Mouse (Mus musculus): ENCODE data around the gene Nrap. TPM values are rescaled to one million over a fixed set of nuclear protein-coding genes. Genes with fewer than 3 reads are reported as not detected.
"Not testable (repeated sequence)": the region's sequence is repeated elsewhere in the genome, so short reads cannot be mapped to it uniquely, and the experiment has no call there.

Gene Nrap
- polyA plus RNA-seq, 1 experiment from 2014 or later = 0.29 TPM

DNA sequence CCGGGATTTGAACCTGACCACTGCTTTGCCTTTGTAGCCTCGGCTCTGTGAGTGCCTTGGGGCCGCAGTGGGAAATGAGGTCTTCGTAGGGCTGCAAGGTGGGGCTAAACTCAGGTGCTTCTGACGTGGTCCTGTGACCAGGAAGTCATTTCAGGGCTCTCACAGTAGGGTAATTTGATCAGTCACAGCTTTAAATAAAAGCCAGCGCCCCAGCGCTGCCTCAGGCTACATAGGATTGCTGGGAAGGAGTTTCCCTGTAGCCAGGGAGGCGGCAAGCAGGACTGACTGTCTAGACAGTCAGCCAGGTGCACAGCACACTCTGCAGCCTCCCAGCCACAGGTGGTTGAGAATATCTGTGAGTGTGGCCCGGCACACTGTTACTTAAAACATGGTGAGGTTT is 29.6 kb upstream of the Nrap start:
- ATAC-seq (ENCODE audit: low FRiP score) = no peak
- H3K4me2 ChIP-seq = no peak overlapping the region
- no peaks in the 10 kb centered on the region for H3K36me3 ChIP-seq (replicated peaks)
- H3K9ac ChIP-seq = no peak overlapping the region
- H3K4me1 ChIP-seq = peaks cover 6% of the 10 kb centered on the region; the same call in 1 of the 2 replicates
- no peaks in the 10 kb centered on the region for H3K9me3 ChIP-seq
- no peak overlapping the region for H3K4me3 ChIP-seq (replicated peaks)
- 65% methylated on average over 9 of the region's 9 CpGs for WGBS
- H3K27me3 ChIP-seq = no peaks in the 10 kb centered on the region
- H3K27ac ChIP-seq = no peak overlapping the region

GRCm38 (mm10) chr19:56418404-56418803 is 28.6 kb upstream of the Nrap start:
- WGBS = 90% methylated on average over 4 of the region's 4 CpGs
- H3K4me2 ChIP-seq = no peak overlapping the region
- no peak for ATAC-seq (ENCODE audit: low FRiP score)
- H3K9ac ChIP-seq = no peak overlapping the region
- H3K4me1 ChIP-seq = peaks cover 3% of the 10 kb centered on the region; the same call in 1 of the 2 replicates
- no peaks in the 10 kb centered on the region for H3K36me3 ChIP-seq (replicated peaks)
- H3K27ac ChIP-seq = no peak overlapping the region
- H3K4me3 ChIP-seq (replicated peaks) = no peak overlapping the region
- no peaks in the 10 kb centered on the region for H3K27me3 ChIP-seq
- H3K9me3 ChIP-seq = no peaks in the 10 kb centered on the region

GRCm38 (mm10) chr19:56409884-56410283 is 20.0 kb upstream of the Nrap start:
- not testable (repeated sequence) for ATAC-seq (ENCODE audit: low FRiP score); H3K27ac ChIP-seq; H3K4me2 ChIP-seq; H3K4me1 ChIP-seq; H3K36me3 ChIP-seq (replicated peaks); H3K27me3 ChIP-seq; H3K9me3 ChIP-seq; H3K4me3 ChIP-seq (replicated peaks); H3K9ac ChIP-seq
- WGBS = 93% methylated on average over 4 of the region's 4 CpGs

DNA sequence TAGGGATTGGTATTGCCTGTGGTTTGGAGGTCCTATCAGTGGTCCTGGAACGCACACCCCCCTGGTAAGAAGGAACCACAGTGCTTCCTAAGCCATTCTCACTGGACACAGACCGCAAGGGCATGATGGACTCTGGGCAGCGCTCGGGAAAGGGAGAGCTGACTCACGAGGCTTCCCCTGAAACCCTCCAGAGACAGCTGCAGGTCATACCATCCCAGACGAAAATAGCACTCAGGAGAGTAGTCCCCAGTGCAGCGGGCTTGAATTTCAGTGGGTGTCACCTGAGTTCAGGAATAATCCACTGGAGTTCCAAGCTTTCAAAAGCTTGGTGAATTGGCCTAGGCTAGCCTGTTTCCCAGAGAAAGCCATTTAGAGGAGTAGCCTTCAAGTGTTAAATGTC is 16.7 kb upstream of the Nrap start:
- Histone ChIP-seq H3K4me2 (no peak overlapping the region), H3K36me3 (replicated peaks) (peaks cover 6% of the 10 kb centered on the region; the same call in 1 of the 2 replicates), H3K27ac (no peak overlapping the region), H3K27me3 (no peaks in the 10 kb centered on the region), H3K9me3 (no peaks in the 10 kb centered on the region), H3K4me1 (no peaks in the 10 kb centered on the region), H3K4me3 (replicated peaks) (no peak overlapping the region), H3K9ac (no peak overlapping the region)
- ATAC-seq (ENCODE audit: low FRiP score) = no peak
- WGBS = 94% methylated on average over 7 of the region's 7 CpGs

- WGBS = 92% methylated on average over 4 of the region's 4 CpGs
- Histone ChIP-seq H3K27me3 (no peaks in the 10 kb centered on the region), H3K4me3 (replicated peaks) (no peak overlapping the region), H3K27ac (no peak overlapping the region), H3K4me2 (no peak overlapping the region), H3K4me1 (no peaks in the 10 kb centered on the region), H3K36me3 (replicated peaks) (peaks cover 6% of the 10 kb centered on the region; the same call in 1 of the 2 replicates), H3K9me3 (no peaks in the 10 kb centered on the region), H3K9ac (no peak overlapping the region)
- no peak for ATAC-seq (ENCODE audit: low FRiP score)
Measured at GRCm38 (mm10) chr19:56405824-56406223, 16.0 kb upstream of the Nrap start.

DNA sequence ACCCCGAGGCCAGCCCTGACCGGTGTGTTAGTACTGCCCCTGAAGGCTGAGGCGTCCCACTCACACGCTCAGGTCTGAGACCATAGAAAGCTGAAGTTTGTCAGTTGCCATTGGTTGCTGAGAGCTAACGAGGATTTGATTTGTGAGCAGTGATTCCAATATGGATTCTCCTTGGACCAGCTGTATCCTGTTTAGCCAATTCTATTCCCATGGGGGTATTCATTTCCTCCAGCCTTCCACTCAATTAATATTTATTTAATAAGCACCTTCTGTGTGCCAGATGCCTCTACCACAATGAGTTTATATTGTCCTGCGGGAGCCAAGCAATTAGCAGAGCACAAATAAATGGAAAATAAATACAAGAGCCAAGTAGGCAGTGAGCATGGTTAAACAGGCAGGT is 12.0 kb upstream of the Nrap start:
- WGBS = 72% methylated on average over 6 of the region's 6 CpGs
- H3K36me3 ChIP-seq (replicated peaks) = no peaks in the 10 kb centered on the region
- peaks cover 5% of the 10 kb centered on the region; the same call in 1 of the 2 replicates for H3K4me1 ChIP-seq
- H3K9ac ChIP-seq = no peak overlapping the region
- ATAC-seq (ENCODE audit: low FRiP score) = no peak
- H3K4me2 ChIP-seq = no peak overlapping the region
- no peak overlapping the region for H3K4me3 ChIP-seq (replicated peaks)
- H3K27me3 ChIP-seq = peaks cover 23% of the 10 kb centered on the region; the same call in 1 of the 2 replicates
- no peaks in the 10 kb centered on the region for H3K9me3 ChIP-seq
- H3K27ac ChIP-seq = no peak overlapping the region

DNA sequence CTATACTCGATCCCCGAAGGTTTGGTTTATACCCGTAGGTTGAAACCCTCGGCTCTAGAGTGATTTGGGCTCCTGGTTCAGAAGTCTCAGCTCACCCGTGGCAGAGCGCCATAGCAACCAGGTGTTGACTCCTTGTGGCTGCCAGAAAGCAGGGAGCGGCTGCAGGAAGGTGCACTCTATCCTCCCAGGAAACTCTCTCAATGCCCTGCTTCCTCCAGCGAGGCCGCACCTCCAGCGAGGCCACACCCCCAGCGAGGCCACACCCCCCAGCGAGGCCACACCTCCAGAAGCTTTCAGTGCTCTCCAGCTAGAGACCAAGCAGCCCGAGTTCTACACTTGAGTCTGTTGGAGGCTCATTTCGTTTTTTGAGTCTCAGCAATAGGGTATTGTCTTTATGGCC is 10.4 kb upstream of the Nrap start:
- ATAC-seq (ENCODE audit: low FRiP score) = no peak
- no peak overlapping the region for H3K9ac ChIP-seq
- no peak overlapping the region for H3K27ac ChIP-seq
- whole genome bisulfite sequencing = 53% methylated on average over 14 of the region's 14 CpGs
- no peaks in the 10 kb centered on the region for H3K9me3 ChIP-seq
- H3K36me3 ChIP-seq (replicated peaks) = no peaks in the 10 kb centered on the region
- peaks cover 11% of the 10 kb centered on the region for H3K4me1 ChIP-seq
- H3K4me3 ChIP-seq (replicated peaks) = no peak overlapping the region
- peaks cover 35% of the 10 kb centered on the region for H3K27me3 ChIP-seq
- H3K4me2 ChIP-seq = no peak overlapping the region

DNA sequence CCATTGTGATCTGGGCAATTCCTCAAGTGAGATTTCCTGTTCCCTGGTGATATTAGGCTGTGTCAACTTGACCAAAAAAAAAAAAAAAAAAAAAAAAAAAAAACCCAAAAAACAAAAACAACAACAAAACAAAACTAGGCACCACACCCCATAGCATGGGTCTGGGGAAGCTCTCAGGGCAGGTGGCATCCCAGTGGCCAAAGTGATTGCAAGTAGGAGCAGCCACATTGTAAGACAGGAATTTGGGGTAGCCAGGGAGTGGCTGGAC is 8.6 kb upstream of the Nrap start:
- Histone ChIP-seq H3K9ac (no peak overlapping the region), H3K4me2 (no peak overlapping the region), H3K4me3 (replicated peaks) (no peak overlapping the region), H3K36me3 (replicated peaks) (no peaks in the 10 kb centered on the region), H3K27ac (no peak overlapping the region), H3K27me3 (peaks cover 51% of the 10 kb centered on the region), H3K9me3 (no peaks in the 10 kb centered on the region), H3K4me1 (peaks cover 11% of the 10 kb centered on the region)
- ATAC-seq (ENCODE audit: low FRiP score) = no peak

DNA sequence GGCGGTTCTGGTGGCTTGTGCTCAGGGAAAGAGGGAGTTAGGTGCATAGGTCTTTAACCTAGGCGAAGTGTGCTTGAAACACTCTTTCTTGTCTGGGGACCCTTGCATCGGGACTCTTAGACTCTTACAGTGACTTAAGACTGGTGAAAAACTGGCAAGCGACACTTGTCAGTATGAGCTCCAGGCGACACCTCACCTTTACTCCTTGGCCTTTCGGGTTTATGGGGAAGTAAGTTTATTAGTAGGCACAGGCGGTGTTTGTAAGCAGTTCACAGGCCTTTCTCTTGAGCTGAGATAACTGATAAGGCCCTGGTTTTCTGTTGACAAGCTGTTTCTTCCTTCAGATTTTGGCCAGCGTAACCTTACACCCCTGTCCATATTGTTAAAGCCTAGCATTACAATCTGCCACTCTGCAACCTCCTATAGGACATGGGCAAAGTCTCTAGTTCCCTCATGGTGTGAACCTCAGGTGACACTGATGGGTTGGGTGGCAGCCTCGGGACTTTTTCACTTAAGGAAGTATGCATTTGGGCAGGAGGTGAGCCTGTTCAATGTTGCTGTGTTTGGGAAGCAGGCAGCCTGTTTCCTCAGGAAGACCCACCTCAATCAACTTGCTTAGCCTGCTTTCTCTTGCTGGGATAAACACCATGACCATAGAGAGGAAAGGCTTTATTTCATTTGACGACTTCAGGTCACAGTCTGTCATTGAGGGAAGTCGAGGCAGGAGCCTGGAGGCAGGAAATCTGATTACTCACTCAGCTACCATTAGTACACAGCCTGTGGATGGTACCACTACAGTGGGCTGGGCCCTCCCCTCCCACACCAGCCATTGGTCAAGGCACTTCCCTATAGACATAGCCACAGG is 8.1 kb upstream of the Nrap start:
- ATAC-seq (ENCODE audit: low FRiP score) = no peak
- Histone ChIP-seq H3K9me3 (no peaks in the 10 kb centered on the region), H3K27me3 (peaks cover 55% of the 10 kb centered on the region), H3K9ac (peak overlapping the region; percentile 69; the same call in 1 of the 2 replicates), H3K4me2 (peak overlapping the region; percentile 97), H3K4me1 (peaks cover 11% of the 10 kb centered on the region), H3K36me3 (replicated peaks) (no peaks in the 10 kb centered on the region), H3K27ac (no peak overlapping the region), H3K4me3 (replicated peaks) (peak overlapping the region; percentile 63)
- WGBS = 70% methylated on average over 11 of the region's 11 CpGs

DNA sequence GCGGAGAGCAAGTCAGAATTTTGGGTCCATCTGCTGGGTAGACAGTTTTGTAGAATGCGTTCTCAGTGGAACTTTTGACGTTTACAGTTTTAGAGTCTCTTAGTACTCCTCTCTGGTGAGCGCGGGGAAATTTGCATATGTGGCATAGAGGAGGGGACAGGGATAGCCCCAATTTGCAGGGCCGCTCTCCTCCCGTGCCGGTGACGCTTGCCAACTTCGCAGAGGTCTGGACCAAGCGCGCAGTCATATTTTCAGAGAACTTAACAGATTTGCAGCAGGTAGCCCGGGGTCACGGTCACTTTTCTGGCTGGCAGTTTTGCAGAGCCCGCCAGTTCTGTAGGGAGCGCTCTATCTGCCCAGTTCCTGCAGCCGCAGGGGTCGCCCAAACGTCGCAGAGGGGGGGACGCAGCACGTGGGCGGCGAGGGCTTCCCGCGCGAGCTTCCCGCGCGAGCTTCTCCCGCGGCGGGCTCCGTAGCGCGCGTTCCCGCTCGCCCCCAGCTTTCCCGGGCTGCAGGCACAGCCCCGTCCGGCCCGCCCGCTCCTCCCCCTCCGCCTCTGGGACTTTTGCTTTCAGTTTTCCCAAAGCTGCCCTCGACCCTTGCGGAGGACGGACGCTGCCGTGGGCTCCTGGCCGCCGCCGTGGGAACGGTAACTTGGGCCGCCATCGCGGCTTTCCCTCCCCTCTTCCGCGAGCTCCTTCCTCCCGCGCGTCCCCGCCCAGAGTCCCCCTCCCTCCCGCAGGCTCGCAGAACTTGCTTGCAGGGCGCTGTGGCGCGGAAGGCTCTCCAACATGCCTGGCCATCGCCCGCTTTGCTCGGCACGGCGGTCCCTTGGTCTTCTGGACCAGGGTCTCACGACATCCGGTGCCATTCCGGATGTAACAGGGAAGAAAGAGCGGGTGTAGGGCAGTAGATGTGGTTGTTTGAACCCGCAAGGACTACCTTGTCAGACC is 7.1 kb upstream of the Nrap start, which contains the start of gene Casp7:
Casp7 (plus strand) TSS at position 461 of the 953 bp plus-strand sequence.
- peak; percentile 49 for ATAC-seq (ENCODE audit: low FRiP score)
- WGBS = 1% methylated on average over 69 of the region's 78 CpGs
- Histone ChIP-seq H3K4me3 (replicated peaks) (peak within 1 kb of the TSS; percentile 63), H3K36me3 (replicated peaks) (no peaks in the 10 kb centered on the region), H3K27ac (peak within 1 kb of the TSS; percentile 69), H3K27me3 (peaks cover 55% of the 10 kb centered on the region), H3K4me1 (peaks cover 11% of the 10 kb centered on the region), H3K9me3 (no peaks in the 10 kb centered on the region), H3K9ac (peak within 1 kb of the TSS; percentile 69), H3K4me2 (peak within 1 kb of the TSS; percentile 97)

GRCm38 (mm10) chr19:56396227-56396626 is 6.4 kb upstream of the Nrap start:
- no peak for ATAC-seq (ENCODE audit: low FRiP score)
- H3K36me3 ChIP-seq (replicated peaks) = no peaks in the 10 kb centered on the region
- no peak overlapping the region for H3K27ac ChIP-seq
- peaks cover 11% of the 10 kb centered on the region for H3K4me1 ChIP-seq
- peak overlapping the region; percentile 63 for H3K4me3 ChIP-seq (replicated peaks)
- H3K9ac ChIP-seq = no peak overlapping the region
- H3K9me3 ChIP-seq = no peaks in the 10 kb centered on the region
- H3K4me2 ChIP-seq = peak overlapping the region; percentile 97
- peaks cover 55% of the 10 kb centered on the region for H3K27me3 ChIP-seq
- WGBS = 46% methylated on average over 12 of the region's 12 CpGs

GRCm38 (mm10) chr19:56395183-56395935 is 5.5 kb upstream of the Nrap start:
- 90% methylated on average over 16 of the region's 16 CpGs for WGBS
- Histone ChIP-seq H3K27me3 (peaks cover 55% of the 10 kb centered on the region), H3K27ac (no peak overlapping the region), H3K4me1 (peaks cover 11% of the 10 kb centered on the region), H3K9me3 (no peaks in the 10 kb centered on the region), H3K4me3 (replicated peaks) (no peak overlapping the region), H3K9ac (no peak overlapping the region), H3K36me3 (replicated peaks) (no peaks in the 10 kb centered on the region), H3K4me2 (no peak overlapping the region)
- no peak for ATAC-seq (ENCODE audit: low FRiP score)

All from forebrain, embryonic 12.5 days (tissue).